Mouse (Mus musculus): Measurements from ENCODE around the gene Dnajc3. TPM values are rescaled to one million over a fixed set of nuclear protein-coding genes. Genes with fewer than 3 reads are reported as not detected.

Dnajc3 gene
- polyA plus RNA-seq, 1 experiment from 2014 or later = 22.5 TPM

Other genes starting within 250 kb of the Dnajc3 start
- gene Abcc4, start 231.8 kb upstream of the Dnajc3 start, polyA plus RNA-seq (2015; fragmentation: Nextera tagmentation; extraction: Ambion mirVana) = 2.5 and 2.6 TPM in 2 replicates
- 3.7 and 9.2 TPM in 2 replicates for gene Cldn10, start 150.1 kb upstream of the Dnajc3 start, polyA plus RNA-seq (2015; fragmentation: Nextera tagmentation; extraction: Ambion mirVana)
- 85.8 and 93.5 TPM in 2 replicates for gene Dzip1, start 12.5 kb upstream of the Dnajc3 start, polyA plus RNA-seq (2015; fragmentation: Nextera tagmentation; extraction: Ambion mirVana)
- 18.1 and 19.2 TPM in 2 replicates for gene Uggt2, start 161.5 kb downstream of the Dnajc3 start, polyA plus RNA-seq (2015; fragmentation: Nextera tagmentation; extraction: Ambion mirVana)
- 1.7 and 1.8 TPM in 2 replicates for gene Hs6st3, start 200.4 kb downstream of the Dnajc3 start, polyA plus RNA-seq (2015; fragmentation: Nextera tagmentation; extraction: Ambion mirVana)

Measured in hindbrain, embryonic 16.5 days (tissue).